Mouse (Mus musculus) bone marrow, adult 2 months (tissue): ENCODE measurements around the gene Selenok.

Source experiments
- CTCF ChIP-seq: fragments of 200-500 bp; IDR thresholded peaks from 2 replicates; pipeline ENCODE4 v1.5.1; 2011; ENCODE audit warnings: low read length, control low read depth; ENCODE audit not compliant: control insufficient read depth, insufficient read depth
- POLR2A ChIP-seq: fragments of 200-500 bp; IDR thresholded peaks from 2 replicates; pipeline ENCODE4 v1.6.1; 2011; ENCODE audit warnings: low read depth, mild to moderate bottlenecking, control low read depth, low read length, borderline replicate concordance; ENCODE audit not compliant: control insufficient read depth

DNA sequence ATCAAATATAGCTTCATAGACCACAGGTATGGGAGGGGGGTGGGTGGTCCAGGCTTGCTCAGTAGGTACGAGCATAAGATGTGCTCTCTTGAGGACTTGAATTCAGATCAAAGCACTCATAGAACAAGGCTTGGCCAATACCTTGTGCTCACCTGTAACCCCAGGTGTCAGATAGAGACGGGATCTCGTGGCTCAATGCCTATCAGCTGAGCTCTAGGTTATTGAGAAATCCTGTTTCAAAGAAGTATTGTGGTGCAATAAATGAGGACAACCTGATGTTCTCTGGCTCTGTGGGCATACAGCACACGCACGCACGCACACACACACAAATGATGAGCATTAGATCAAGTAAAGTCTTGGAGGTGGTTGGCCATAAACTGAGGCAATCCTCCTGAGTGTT, 8.8 kb downstream of the Selenok start:
- TF ChIP-seq POLR2A (no peak), CTCF (no peak)
